Mouse (Mus musculus) erythroblast, embryonic 14.5 days (primary cell): ENCODE measurements around the gene Nme1.

Experiments
- GATA1 ChIP-seq: IDR thresholded peaks from 2 replicates; pipeline ENCODE4 v1.6.1; 2012; ENCODE audit warnings: low read length, inconsistent platforms, mixed read lengths
- TAL1 ChIP-seq: IDR thresholded peaks from 3 replicates; pipeline ENCODE4 v1.6.1; 2012; ENCODE audit warnings: low read length, inconsistent platforms, mixed read lengths

DNA sequence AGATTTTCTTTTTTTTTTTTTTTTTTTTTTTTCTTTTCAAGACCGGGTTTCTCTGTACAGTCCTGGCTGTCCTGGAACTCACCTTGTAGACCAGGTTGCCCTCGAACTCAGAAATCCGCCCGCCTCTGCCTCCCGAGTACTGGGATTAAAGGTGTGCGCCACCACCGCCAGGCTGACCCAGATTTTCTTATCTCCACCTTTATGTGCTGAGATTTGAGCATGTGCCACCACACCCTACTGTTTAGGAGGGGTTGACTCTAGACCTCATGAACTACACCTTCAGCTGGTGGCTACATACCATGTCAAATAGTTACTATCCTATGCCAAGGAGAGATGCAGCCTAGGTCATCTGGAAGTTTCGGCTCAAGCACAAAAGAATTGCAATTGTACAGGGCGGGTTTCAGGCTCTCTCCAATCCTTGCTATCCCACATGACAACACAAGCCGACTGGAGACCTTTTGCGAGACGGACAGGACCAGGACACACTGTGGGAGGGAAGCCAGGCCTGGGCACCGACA lies 13.5 kb downstream of the Nme1 start:
- TF ChIP-seq GATA1 (no peak), TAL1 (no peak)
